Mouse (Mus musculus) bone marrow, adult 2 months (tissue): ENCODE results near the gene Cul1. TPM values are rescaled to one million over a fixed set of nuclear protein-coding genes. Genes with fewer than 3 reads are reported as not detected.

Experiments used
- H3K27ac ChIP-seq: fragments of 200-500 bp; 2 replicates; pipeline ENCODE4 v1.5.1; 2012; ENCODE audit warnings: low read depth, mild to moderate bottlenecking, control low read depth, inconsistent platforms, low read length; ENCODE audit not compliant: control insufficient read depth, poor library complexity, insufficient read depth
- H3K4me1 ChIP-seq: fragments of 200-500 bp; 2 replicates; pipeline ENCODE4 v1.6.1; 2011; ENCODE audit warnings: low read length; ENCODE audit not compliant: control insufficient read depth, insufficient read depth
- H3K4me3 ChIP-seq: fragments of 200-500 bp; replicated peaks from 2 replicates; pipeline ENCODE3; 2011; ENCODE audit warnings: mild to moderate bottlenecking, low read depth, low read length, control low read depth; ENCODE audit not compliant: control insufficient read depth
- CTCF ChIP-seq: fragments of 200-500 bp; IDR thresholded peaks from 2 replicates; pipeline ENCODE4 v1.5.1; 2011; ENCODE audit warnings: low read length, control low read depth; ENCODE audit not compliant: control insufficient read depth, insufficient read depth
- POLR2A ChIP-seq: fragments of 200-500 bp; IDR thresholded peaks from 2 replicates; pipeline ENCODE4 v1.6.1; 2011; ENCODE audit warnings: low read depth, mild to moderate bottlenecking, control low read depth, low read length, borderline replicate concordance; ENCODE audit not compliant: control insufficient read depth
- WGBS: fragments of 180-500 bp; shearing (Covaris S2); methylation state at CpG from one replicate; pipeline ENCODE4 v1.1.7; 2018; 5-methylcytosine and 5-hydroxymethylcytosine counted together
- polyA plus RNA-seq: library from polyadenylated mRNA; stranded (reverse); fragments of >200 nt; gene quantifications from 2 replicates; pipeline ENCODE4 v1.2.4, GENCODE M21; 2011; ENCODE audit warnings: low replicate concordance; ENCODE audit not compliant: missing spikeins, insufficient read depth, insufficient read length

Gene Cul1
- polyA plus RNA-seq, 1 experiment, result 222 TPM

DNA sequence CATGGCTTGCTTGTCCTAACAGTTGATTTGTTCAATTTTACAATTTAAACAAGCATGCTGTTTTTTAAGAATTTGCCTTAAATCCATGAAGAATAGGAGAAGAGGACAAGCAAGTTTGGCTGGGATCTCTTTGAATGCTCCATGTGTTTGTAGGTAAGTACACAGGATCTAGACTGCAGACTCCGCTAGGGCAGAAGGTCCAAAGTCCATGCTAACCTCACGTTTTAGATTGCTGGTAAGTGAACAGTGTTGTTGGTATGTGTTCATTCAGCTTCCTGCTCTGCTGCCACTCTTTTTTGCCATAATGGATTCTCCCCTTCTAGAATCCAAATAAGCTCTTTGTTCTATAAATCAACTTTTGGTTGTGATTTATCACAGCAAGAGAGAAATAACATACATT, 73.9 kb downstream of the Cul1 start:
- no peak overlapping the region for H3K27ac ChIP-seq
- no peaks in the 10 kb centered on the region for H3K4me1 ChIP-seq
- 83% methylated on average over 2 of the region's 2 CpGs for WGBS
- TF ChIP-seq CTCF, result no peak
- TF ChIP-seq POLR2A, result no peak
- H3K4me3 ChIP-seq, result no peak overlapping the region

DNA sequence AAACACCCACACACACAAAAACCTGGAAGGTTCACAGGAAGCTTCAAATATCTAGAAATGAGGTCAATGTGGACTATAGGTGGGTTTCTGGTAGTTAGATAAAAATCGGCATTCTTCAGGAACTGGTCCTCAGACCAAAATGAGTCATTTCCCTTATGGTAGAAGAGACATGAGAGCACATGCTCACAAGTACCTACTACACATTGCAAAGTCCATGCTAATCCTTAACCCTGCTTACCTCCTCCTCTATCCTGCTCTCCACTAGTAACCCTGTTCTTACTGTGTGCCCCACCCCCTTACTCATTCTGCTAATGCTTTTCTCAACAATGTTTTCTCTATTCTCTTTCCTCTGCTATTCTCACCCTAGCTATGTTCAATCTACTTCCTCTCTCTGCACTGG, 74.5 kb downstream of the Cul1 start:
- WGBS, result 16% methylated on average over 1 of the region's 1 CpGs
- Histone ChIP-seq H3K4me1 (no peaks in the 10 kb centered on the region), H3K4me3 (no peak overlapping the region), H3K27ac (no peak overlapping the region)
- TF ChIP-seq CTCF, result no peak
- no peak for TF ChIP-seq POLR2A

DNA sequence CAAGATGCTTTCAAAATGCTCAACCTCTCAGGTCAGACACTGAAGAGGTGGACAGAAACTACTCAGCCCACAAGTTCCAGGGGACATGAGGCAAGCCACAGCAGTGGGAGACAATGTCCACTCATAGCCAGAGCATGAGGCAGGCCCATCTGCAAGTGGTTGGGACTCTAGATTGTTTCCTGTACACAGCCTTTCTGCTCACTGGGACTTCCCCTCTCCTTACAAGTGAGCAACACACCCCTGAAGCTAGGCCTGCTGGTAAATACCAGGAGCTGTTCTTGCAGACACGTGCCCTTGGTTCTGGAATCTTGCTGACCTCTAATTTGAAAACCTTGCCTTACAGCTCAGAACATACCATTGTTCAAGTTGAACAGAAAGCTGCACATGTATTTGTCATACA, 79.3 kb downstream of the Cul1 start:
- whole genome bisulfite sequencing, result 80% methylated on average over 1 of the region's 1 CpGs
- H3K27ac ChIP-seq, result no peak overlapping the region
- no peaks in the 10 kb centered on the region for H3K4me1 ChIP-seq
- no peak overlapping the region for H3K4me3 ChIP-seq
- no peak for TF ChIP-seq POLR2A
- TF ChIP-seq CTCF, result no peak

DNA sequence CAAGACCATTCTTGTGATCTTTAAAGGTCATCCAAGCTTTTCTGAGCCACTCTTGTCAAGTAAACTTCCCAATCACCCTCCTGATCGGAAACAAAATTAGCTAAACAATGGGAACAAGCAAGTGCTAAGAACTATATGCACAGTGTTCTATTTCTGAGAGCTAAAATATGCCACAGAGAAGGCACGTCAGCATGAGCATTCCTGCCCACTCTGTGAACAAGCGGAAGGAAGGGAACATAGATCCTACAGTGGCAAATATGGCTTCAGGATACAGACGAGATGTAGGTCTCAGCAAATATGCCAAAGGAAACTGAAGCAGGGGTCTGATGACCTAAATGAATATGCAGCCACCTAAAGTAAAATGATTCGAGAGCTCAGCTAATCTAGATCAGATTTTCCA, 82.1 kb downstream of the Cul1 start:
- H3K4me3 ChIP-seq, result no peak overlapping the region
- no peak overlapping the region for H3K27ac ChIP-seq
- TF ChIP-seq POLR2A (no peak), CTCF (no peak)
- 90% methylated on average over 5 of the region's 5 CpGs for WGBS
- no peaks in the 10 kb centered on the region for H3K4me1 ChIP-seq

DNA sequence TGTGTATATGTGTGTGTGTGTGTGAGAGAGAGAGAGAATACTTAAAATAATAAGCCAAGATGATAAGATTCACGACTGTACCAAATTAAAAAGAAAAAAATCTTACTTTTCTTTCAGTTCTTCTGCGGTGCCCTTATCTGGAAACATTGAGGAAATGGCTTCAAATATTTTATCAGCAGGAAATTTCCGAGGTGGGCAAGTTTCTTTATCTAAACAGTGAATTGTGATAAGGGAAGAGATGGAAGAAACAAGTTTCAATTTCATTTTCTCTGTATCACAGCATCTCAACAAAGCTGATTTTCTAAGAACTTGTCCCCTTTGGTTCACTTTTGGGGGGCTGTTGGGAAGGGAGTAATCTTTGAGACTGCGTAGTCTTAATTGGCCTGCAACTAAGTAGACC, 99.1 kb downstream of the Cul1 start:
- WGBS, result 64% methylated on average over 4 of the region's 4 CpGs
- H3K27ac ChIP-seq, result no peak overlapping the region
- TF ChIP-seq CTCF, result no peak
- no peak for TF ChIP-seq POLR2A
- no peaks in the 10 kb centered on the region for H3K4me1 ChIP-seq
- no peak overlapping the region for H3K4me3 ChIP-seq

DNA sequence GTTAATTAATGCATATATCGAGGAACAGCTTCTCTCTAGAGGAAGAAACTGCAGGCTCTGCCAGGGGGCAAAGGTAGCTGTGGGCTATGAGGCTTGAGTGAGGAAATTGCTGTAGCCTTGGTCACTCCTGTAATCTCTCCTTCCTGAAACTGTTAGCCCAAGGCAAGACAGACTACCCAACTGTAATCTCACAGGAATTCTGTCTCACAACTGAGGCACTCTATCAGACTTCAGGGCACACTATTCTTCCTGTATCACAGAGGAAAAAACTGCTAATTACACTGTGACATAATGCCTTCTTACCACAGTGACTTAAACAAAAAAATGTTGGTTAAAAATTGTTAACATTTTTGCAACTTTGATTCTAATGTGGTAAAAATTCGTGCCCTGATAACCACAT, 106.1 kb downstream of the Cul1 start:
- no peak overlapping the region for H3K27ac ChIP-seq
- 57% methylated on average over 2 of the region's 2 CpGs for WGBS
- no peak for TF ChIP-seq CTCF
- TF ChIP-seq POLR2A, result no peak
- peaks cover 1% of the 10 kb centered on the region; the same call in 1 of the 2 replicates for H3K4me1 ChIP-seq
- no peak overlapping the region for H3K4me3 ChIP-seq

DNA sequence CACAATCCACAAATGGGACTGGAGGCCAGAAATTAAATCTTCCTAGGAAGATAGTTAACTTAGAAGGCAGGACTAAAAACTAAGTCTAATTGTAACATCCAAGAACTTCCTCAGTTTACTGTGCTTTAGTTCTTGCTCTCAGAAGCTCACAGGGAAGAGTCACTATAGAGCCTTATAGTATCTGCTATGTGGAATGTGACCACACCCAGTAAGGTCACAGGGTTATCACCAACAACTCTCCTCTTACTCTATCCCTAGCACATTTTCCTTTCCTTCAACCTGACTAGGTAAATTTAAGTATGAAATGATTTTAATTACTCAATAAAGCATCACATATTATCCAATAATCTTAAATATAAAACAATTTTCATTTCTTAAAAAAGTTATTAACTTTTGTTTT, 107.2 kb downstream of the Cul1 start:
- H3K4me3 ChIP-seq, result no peak overlapping the region
- no peak for TF ChIP-seq POLR2A
- TF ChIP-seq CTCF, result no peak
- H3K4me1 ChIP-seq, result peaks cover 1% of the 10 kb centered on the region; the same call in 1 of the 2 replicates
- H3K27ac ChIP-seq, result no peak overlapping the region

DNA sequence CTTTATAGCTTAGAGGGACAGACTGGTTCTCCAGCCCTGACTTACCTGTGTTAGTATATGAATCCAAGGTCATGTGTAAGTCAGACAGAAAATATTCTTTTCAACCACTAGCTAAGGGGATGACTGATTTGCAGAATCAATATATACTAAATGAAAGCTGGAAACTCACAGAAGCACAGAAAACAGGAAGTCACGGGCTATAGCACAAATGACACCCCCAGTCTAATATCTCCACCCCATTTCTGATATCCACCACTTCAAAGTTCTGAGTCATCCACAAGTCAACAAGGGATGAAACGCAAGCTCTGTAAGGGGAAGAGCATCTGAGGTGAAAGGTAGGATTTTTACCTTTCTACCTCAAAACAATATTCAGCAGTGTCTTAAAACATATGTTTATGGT, 107.6 kb downstream of the Cul1 start:
- TF ChIP-seq CTCF, result no peak
- TF ChIP-seq POLR2A, result no peak

DNA sequence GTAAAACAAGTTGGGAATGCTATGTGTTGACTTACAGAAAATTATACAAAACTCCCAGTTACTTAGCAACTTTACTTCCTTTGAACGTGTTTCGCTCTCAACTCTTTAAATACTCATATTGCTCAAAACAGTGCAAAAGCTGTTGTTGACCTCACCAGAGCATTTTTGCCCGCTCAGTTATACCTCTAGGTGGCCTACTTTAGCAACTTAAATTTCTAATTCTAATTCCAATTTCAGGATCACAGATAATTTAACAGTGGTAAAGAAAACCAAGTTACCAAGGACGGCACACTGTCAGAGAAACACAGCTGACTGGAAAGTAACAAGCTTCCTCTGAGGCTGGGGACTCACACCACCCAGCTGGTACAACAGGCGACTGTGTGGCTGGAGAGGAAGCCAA, 108.2 kb downstream of the Cul1 start:
- no peak overlapping the region for H3K4me3 ChIP-seq
- 70% methylated on average over 5 of the region's 5 CpGs for WGBS
- peaks cover 1% of the 10 kb centered on the region; the same call in 1 of the 2 replicates for H3K4me1 ChIP-seq
- TF ChIP-seq CTCF, result no peak
- TF ChIP-seq POLR2A, result no peak
- H3K27ac ChIP-seq, result peak overlapping the region; percentile 39; the same call in 1 of the 2 replicates

More for the DNA sequence above, 107.6 kb downstream of the Cul1 start:
- no peak overlapping the region for H3K27ac ChIP-seq
- WGBS, result 47% methylated on average over 2 of the region's 2 CpGs
- no peak overlapping the region for H3K4me3 ChIP-seq
- H3K4me1 ChIP-seq, result peaks cover 1% of the 10 kb centered on the region; the same call in 1 of the 2 replicates
